Mouse (Mus musculus): ENCODE measurements around the gene Smurf2.

Gene Smurf2

DNA sequence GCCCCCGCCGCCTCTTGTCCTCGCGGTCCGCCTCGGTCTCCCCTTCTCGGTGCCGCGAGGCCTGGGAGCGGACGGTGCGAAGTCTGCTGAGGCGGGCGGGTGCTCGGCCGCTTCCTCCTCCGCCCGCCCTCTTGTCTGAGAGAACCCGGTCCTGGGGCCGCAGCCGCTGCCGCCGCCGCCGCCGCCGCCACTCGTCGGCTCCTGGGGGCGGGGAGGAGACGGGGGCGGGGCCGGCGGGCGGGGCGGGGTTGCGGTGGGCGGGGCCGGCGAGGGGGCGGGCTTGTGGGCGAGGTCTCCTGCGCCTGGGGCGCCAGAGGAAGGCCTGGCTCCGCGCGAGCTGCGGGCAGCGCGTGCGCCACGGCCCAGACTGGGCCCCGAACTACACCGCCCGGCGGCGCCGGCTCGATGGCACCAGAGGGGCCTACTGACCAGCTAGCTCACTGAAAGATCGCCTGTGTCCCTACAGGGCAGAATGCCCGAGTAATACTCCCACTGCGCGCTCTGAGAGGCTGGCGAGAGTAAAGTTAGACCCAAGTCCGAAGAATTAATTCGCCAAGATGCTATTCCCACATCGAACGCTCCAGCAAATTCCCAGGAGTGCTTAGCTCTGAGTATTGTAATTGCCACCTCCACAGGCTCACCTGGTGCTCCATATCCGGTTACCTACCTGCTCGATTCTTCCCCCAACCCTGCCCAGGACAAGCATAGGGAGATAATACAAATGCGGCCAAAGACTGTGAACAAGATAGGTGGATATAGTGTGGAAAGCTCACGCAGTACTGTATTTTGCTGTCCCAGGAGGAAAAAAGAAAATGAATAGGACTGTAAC is at the start of gene Smurf2:
TSS of gene Smurf2 (minus strand) at position 165 of the 829 bp plus-strand sequence.
- DNase-seq (ENCODE audit: inconsistent ontology term): peak; percentile 91

DNA sequence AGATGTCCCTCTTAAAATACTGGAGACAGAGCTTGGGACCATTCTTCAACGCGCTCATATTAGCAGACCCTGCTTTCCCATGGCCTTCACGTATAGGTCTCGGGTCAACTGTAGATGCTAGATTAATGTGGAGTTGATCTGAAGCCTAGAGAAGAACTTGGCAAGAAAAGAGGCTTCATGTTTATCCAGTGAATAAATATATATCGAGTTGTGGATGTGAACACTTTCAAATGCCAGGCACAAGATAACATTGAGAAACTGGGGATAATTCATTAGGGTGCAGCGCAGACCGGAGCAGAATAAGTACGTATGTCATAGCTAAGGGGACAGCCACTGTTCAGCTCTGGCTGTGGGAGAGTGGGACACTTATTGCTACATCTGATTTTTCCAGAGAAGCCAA is 49.3 kb upstream of the Smurf2 start:
- DNase-seq (ENCODE audit: inconsistent ontology term): no peak

DNA sequence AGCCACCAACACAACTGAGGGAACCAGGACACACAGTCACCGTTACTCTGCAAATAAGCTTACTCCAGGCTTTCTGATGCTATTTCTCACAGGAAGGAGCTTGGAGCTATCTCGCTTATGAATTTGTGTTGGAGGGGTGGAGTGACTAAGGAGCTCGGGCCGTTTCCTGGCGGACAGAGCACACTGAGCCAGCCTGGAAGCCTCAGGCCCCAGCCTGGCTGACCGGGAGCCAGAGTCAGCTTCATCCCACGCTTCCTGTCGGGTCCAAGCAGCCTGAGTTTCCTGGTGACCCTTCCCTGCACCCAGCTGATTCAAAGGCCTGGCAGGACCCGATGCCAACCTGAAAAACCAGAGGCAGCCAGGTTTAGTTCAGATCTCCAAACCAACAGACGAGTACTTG is 47.1 kb upstream of the Smurf2 start:
- DNase-seq (ENCODE audit: inconsistent ontology term): no peak

DNA sequence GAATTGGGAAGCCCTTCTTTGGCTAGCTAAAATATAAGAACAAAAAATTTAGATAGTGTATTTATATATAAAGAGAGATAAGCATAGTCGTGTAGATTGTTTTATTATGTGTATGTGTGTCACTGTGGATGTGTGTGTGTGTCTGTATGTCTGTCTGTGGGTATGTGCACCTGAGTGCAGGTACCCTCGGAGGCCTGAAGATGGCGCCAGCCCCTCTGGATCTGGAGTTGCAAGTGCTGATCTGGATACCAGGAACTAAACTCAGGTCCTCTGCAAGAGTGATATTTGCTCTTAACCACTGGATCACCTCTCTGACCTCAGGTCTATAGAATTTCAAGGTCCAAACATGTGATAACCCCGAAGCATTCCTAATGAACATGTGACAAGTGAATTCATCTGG is 45.4 kb upstream of the Smurf2 start:
- DNase-seq (ENCODE audit: inconsistent ontology term): no peak

DNA sequence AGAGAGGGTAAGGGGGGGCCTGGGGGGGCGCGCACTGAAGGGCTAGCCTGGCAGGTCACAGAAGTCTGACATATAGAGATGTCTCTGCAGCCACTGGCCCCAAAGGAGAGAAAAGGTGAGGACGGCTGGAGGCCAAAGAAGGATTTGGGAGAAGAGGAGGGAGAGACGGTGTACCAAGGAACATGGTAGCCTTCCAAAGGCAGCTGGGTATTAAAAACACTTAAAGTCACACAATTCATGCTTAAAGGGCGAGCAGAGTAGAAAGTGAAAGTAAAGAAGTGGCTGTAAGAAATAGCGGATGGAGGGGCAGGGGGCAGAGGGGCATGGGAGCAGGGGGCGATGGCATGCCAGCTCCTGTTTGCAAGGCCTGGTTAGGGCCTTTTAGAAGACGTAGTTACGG is 41.8 kb upstream of the Smurf2 start:
- DNase-seq (ENCODE audit: inconsistent ontology term): no peak

GRCm38 (mm10) chr11:106961471-106962081 is 41.1 kb upstream of the Smurf2 start:
- no peak for DNase-seq (ENCODE audit: inconsistent ontology term)

- no peak for DNase-seq (ENCODE audit: inconsistent ontology term)
Measured at GRCm38 (mm10) chr11:106959121-106959520, 38.6 kb upstream of the Smurf2 start.

DNA sequence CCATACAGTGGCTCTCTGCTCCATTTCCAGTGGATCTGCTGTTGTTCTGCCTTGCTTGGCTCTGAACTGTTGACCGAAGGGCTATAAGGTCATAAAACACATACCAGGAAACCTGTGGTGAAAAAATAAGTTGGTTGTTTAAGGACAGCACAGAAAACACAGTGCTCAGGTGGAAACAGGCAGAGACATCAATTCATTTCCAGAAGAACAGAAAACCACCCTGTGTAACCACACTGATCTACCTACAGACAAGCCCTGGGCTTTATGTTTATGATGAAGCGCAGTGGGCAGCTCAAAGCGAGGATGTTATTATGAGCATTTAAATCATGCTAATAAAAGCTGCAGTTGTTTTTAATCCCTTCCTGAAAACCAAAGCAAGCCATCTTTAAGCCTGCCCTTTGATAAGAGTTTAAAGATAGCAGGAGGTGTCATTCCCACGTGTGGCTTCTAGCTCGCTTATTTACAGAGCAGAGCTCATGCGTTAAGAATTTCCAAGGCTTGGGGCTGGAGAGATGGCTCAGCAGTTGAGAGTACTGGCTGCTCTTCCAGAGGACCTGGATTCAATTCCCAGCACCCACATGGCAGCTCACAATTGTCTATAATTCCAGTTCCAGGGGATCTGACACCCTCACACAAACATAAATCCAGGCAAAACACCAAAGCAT is 38.0 kb upstream of the Smurf2 start:
- DNase-seq (ENCODE audit: inconsistent ontology term): no peak

DNA sequence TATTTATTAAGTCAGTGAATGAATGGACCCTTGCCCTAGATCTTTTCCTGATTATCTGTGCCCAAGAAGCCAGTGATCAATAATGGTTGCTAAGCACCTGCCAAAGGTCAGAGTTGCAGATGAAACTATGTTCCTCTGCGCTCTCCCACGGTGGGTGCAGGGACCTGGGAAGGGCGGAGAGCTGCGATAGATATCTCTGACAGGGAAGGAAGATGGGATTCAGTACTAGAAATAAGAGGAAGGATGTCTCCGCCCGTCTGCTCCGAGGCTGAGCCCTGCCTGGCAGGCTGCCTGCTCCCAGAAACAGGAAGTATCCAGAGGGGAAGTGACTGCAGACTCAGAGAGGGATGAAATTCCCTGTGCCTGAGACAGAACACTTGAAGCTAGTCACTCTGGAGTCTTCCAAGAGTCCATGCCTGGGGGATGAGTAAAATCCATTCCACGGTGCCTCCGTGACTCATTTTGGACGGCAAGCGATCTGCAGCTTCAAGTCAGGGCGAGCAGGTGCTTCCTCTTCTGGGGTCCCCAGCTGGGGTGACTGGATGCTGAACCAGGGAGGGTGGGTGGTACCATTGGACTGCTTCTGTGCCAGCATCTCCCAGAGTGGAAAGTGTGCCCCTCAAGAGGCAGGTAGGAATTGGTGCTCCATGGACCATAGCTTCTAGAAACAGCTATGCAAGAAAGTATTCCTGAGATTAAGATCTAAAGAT is 36.9 kb upstream of the Smurf2 start:
- peak; percentile 22 for DNase-seq (ENCODE audit: inconsistent ontology term)

GRCm38 (mm10) chr11:106954566-106954965 is 34.1 kb upstream of the Smurf2 start:
- DNase-seq (ENCODE audit: inconsistent ontology term): no peak

GRCm38 (mm10) chr11:106954116-106954515 is 33.6 kb upstream of the Smurf2 start:
- DNase-seq (ENCODE audit: inconsistent ontology term): no peak

GRCm38 (mm10) chr11:106937306-106937705 is 16.8 kb upstream of the Smurf2 start:
- DNase-seq (ENCODE audit: inconsistent ontology term): no peak

DNA sequence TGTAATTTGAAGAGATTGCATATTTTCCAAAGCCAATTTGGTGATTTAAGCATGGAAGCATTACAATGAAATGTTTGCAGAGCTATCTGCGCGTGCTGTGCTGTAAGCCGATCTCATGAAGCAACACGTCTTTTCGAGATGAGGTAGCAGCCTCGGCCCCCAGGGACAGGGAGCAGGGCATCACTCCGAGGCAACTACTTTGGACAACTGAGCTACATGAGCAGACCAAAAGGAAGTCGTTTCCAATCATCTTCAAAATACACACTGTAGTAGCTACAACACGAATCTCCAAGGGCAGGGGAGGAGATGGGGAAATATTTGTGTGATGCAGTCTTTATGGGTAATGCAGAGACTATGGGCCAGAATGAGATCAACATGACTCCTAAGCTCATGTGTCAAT is 9.9 kb upstream of the Smurf2 start:
- no peak for DNase-seq (ENCODE audit: inconsistent ontology term)

DNA sequence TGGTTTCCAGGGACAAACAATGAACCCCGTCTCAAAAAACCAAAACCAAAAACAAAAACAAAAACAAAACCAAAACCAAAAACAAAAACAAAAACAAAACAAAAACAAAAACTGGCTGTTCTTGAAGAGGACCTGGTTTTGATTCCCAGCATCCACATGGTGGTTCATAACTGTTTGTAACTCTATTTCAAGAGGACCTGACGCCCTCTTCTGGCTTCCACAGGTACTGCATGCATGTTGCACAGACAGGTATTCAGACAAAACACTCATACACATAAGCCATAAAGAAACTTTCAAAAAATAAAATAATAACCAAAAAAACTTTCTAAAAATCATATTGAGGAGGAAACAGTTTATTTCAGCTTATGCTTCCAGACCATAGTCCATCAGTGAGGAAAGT is 8.4 kb upstream of the Smurf2 start:
- no peak for DNase-seq (ENCODE audit: inconsistent ontology term)

DNA sequence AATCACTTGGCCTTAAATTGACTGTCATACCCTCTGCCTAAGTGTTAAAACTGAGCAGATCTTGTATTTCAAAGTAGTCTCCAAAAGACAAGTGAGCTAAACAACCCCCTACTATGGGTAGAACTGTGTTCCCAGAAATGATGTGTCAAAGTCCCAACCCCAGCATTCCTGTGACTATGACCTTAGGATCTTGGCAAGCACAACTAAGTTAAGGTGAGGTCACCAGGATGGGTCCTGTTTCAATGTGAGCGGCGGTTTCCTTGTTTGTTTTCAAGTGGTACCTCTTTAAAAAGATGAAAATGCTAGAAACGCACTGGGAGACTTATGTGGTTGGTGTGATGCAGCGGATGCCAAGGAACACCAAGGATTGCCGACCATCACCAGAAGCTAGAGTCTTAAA is 7.4 kb upstream of the Smurf2 start:
- no peak for DNase-seq (ENCODE audit: inconsistent ontology term)

DNA sequence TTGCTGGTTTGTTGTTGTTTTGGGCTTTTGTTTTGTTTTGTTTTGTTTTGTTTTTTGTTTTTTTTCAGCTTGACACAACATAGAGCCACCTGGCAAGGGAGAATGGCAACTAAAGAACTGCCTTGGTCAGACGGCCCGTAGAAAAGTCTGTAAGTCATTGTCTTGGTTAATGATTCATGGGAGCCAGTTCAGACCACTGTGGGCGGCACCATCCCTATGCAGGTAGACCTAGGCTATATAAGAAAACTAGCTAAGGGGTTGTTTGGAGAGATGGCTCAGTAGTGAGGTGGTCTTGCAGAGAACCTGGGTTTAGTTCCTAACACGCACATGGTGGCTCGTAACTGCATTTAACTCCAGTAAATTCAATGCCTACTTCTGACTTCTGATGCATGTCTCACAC is 6.7 kb upstream of the Smurf2 start:
- DNase-seq (ENCODE audit: inconsistent ontology term): no peak

DNA sequence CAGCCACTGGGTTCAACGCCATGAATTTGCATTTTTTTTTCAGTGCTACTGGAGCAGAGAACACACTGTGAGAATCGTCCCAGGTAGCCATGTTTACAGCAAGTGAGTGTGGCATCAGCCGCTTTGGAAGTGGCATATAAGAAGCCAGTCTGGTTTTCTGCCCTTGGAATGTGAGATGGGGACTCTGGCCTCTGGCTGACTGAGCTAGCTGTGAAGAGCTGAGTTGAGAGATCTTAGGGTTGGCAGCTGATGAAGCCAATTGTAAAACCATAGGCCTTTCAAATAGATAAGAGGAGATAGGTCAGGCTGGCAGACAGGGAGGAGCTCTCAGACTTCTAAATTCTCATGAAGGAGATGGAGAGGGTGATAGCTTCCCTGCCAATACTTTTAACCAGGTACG is 6.2 kb upstream of the Smurf2 start:
- DNase-seq (ENCODE audit: inconsistent ontology term): no peak

DNA sequence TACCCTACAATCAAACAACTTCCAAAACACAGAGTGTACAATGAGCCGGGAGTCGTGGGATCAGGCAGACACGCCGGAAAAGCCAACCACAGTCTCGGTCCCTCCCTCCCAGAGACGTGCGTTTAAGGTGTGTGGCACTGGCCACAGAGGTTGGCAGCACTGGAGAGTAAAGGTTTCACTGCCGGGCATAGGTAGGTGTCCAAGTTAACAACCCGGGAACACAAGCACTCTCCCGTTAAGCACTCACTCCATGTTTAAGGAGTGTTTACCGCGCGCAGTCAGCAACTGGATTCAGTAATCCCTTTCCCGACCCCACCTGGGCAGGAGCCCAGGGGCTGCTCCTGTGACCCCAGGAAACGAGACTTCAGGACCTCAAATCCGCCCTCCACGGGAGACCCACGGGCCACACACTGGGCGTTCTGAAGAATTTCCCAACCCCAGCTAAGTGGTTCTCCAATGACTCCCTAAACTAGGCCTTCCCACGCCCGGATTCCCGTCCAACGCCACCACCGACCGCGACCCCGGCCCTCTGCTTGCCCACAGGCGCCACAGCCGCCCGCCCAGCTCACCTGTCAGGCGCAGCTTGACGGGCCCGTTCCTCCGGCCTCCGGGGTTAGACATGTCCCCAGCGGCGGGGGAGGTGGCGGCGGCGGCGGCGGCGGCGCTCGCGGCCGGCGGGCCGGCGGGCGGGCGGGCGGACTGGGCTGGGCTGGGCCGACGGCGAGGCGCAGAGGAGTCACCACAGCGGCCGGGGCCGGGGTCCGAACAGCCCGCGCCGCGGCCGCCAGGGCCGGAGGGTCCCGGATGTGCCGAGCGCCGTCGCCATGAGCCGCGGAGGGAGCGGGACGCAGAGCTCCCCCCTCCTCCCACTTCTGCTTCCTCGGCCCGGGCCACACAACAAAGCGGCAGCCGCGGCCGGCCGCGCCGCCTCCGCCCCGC is 634 bp downstream of the Smurf2 start:
- DNase-seq (ENCODE audit: inconsistent ontology term): peak; percentile 61

GRCm38 (mm10) chr11:106918901-106919300 is 1.6 kb downstream of the Smurf2 start:
- DNase-seq (ENCODE audit: inconsistent ontology term): no peak

DNA sequence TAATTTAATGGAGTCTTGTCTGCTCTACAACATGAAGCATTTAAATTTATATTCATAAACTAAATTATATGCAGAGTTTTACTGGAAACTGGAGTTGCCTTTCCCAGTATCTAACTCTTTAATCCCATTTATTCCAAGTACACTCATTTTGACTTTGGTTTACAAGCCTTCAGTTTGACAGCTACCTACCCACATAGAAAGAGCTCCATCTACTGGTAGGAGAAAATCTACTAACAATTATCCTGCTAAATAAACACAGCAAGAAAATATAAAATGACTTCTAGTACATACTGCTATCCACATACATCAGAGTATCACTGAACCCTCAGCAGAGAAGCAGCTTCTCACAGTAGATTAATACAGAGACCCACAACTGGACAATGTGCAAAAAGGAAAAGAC is 9.3 kb downstream of the Smurf2 start:
- DNase-seq (ENCODE audit: inconsistent ontology term): no peak

DNA sequence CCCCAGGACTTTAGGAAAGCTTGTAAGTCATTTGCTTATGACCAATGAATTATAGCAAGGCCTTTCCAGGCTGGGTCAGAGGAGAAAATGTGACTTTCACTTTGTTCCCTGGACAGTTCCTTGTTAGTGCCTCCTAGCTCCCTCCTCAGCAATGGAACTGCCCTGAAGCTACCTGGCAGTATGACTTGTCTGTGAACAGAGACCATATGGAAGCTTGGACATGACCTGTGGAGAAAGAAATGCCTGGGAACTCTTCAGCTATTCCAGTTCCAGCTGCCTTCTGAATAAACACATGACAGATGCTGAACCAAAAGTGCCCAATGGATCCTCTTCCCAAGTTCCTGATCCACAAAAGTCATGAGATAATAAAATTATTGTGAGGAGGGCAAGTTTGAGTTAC is 12.5 kb downstream of the Smurf2 start:
- DNase-seq (ENCODE audit: inconsistent ontology term): no peak

All from Muller cell, postnatal 12 days (primary cell).